Mouse (Mus musculus) fibroblast of lung, adult 2 months (primary cell): ENCODE measurements at regions not wholly inside any gene's neighbourhood (a gene's known extent, or its start where the extent isn't known, plus 50 kb on each side); places are given as distances from the start of the nearest gene placed in this dataset.

Experiments used
- DNase-seq: peaks from one replicate; pipeline ENCODE4 v3.0.0-alpha.2; 2011; ENCODE audit warnings: low read depth

DNA sequence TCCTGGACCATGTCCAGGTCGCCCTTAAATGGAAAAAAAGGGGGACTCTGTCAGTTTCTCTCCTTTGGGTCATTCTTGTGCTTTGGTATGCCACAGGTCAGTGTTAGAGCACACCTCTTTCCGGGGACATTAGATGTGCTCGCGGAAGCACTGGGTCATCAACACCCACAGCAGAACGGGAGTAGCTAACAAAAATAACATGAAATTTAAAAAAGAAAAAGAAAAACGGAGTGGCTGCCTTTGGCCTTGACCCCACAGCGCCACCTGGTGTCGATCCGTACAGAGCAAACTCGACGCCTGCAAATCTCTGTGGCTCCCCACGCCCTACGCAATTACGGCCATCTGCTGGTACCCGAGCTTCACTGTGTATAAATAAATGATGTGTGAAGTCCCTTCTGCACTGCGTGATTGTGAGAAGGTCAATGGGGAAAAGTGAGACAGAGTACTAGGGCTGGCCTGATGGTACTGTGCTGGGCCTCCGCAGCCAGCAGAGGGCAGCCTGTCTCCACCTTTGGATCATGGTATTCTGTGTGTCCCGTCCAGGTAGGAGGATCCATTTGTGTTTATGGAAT is 99.0 kb upstream of the Slc7a12 start:
- DNase-seq: peak; percentile 24

GRCm38 (mm10) chr3:14390656-14391055 is 89.8 kb upstream of the Slc7a12 start:
- no peak for DNase-seq

GRCm38 (mm10) chr3:14398676-14399075 is 81.8 kb upstream of the Slc7a12 start:
- no peak for DNase-seq

DNA sequence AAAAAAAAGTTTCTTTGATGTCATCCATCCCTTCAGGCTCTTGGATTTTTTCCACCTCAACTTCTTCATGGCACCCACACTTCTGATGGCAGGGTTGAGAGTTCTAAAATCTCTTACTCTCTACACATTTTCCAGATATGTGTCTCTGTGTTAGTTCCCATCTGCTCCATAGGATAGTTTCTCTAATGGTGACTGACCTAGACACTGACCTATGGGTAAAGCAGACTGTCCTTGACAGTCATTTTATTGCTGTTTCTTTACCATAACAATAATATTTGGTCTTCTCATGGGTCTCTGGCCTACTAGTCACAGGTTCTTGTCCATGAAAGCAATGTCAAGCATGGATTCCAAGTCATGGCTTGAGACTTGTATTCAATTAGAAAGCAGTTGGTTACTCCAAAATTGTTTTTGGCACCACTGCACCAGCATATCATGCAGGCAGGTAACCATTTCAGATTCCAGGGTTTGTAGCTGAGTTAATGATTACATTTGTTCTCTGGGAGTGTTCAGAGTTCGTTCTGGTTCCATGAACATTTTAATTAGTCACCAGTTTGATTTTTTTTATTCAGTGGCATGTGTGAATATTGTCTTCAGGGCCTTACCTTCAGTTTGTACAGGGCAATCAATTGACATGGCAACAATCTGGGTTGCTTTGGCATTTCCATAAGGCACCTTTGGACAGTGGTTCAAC is 71.9 kb upstream of the Slc7a12 start:
- no peak for DNase-seq
